Mouse (Mus musculus) hindbrain, embryonic 14.5 days (tissue): ENCODE results near the gene Rbms3. TPM values are rescaled to one million over a fixed set of nuclear protein-coding genes. Genes with fewer than 3 reads are reported as not detected.

Experiments
- ATAC-seq: fragments of 200-750 bp; cut with Nextera tagmentation; 2 replicates; pipeline ENCODE4 v1.8.0; 2017; ENCODE audit warnings: moderate number of reproducible peaks, mild to moderate bottlenecking, moderate TSS enrichment, moderate library complexity; ENCODE audit not compliant: low FRiP score
- DNase-seq: peaks from one replicate; pipeline ENCODE4 v3.0.0-alpha.2; 2015; ENCODE audit warnings: low spot score
- H3K27ac ChIP-seq: fragments of 300-500 bp; sonication (generic); 2 replicates; pipeline ENCODE4 v1.5.1; 2014; ENCODE audit warnings: mild to moderate bottlenecking, moderate library complexity
- H3K27me3 ChIP-seq: fragments of 300-500 bp; sonication (generic); 2 replicates; pipeline ENCODE4 v1.6.1; 2014; ENCODE audit warnings: mild to moderate bottlenecking, low read length, mixed read lengths; ENCODE audit not compliant: control insufficient read depth, insufficient read depth
- H3K36me3 ChIP-seq: fragments of 300-500 bp; sonication (generic); replicated peaks from 2 replicates; pipeline ENCODE4 v1.6.1; 2014; ENCODE audit not compliant: control insufficient read depth, insufficient read depth
- H3K4me1 ChIP-seq: fragments of 300-500 bp; sonication (generic); replicated peaks from 2 replicates; pipeline ENCODE4 v1.6.1; 2014; ENCODE audit warnings: antibody characterized with exemption, low read length, mixed read lengths; ENCODE audit not compliant: control insufficient read depth, insufficient read depth
- H3K4me2 ChIP-seq: fragments of 300-500 bp; sonication (generic); replicated peaks from 2 replicates; pipeline ENCODE4 v1.6.1; 2014; ENCODE audit warnings: mild to moderate bottlenecking, moderate library complexity
- H3K4me3 ChIP-seq: fragments of 300-500 bp; sonication (generic); replicated peaks from 2 replicates; pipeline ENCODE4 v1.5.1; 2014; ENCODE audit warnings: mild to moderate bottlenecking, low read length
- H3K9ac ChIP-seq: fragments of 300-500 bp; sonication (generic); 2 replicates; pipeline ENCODE4 v1.6.1; 2014
- H3K9me3 ChIP-seq: fragments of 300-500 bp; sonication (generic); 2 replicates; pipeline ENCODE4 v1.6.1; 2016; ENCODE audit warnings: low read length; ENCODE audit not compliant: control insufficient read depth
- WGBS: fragments of 180-500 bp; shearing (Covaris S2); extraction: QIAGEN DNeasy Blood & Tissue Kit; methylation state at CpG from one replicate; pipeline ENCODE4 v1.1.7; 2014; 5-methylcytosine and 5-hydroxymethylcytosine counted together
- polyA plus RNA-seq: library from polyadenylated mRNA; unstranded; fragments of >200 nt; fragmentation: Nextera tagmentation; extraction: Ambion mirVana; gene quantifications from 2 replicates; pipeline ENCODE4 v1.2.1, GENCODE M21; 2014

Rbms3 gene
- polyA plus RNA-seq, 1 experiment from 2014 or later, result 83.7 TPM

DNA sequence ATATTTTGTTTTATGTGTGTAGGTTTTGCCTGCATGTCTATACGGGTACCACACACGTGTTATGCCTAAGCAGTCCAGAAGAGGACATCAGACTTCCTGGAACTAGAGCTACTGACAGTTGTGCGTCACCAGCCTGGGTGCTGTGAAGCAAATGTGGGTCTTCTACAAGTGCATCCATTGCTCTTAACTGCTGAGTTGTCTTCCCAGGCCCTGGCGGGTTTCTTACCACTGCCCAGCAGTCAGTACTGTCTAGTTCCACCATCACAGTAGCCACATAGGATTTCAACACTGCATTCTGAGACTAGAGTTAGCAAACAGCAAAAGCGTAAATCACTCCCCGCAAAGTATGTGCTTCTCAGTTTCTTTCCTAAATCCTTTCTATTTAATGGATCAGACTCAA, 259.6 kb downstream of the Rbms3 start:
- H3K4me2 ChIP-seq, result no peak overlapping the region
- no peak overlapping the region for H3K9ac ChIP-seq
- no peaks in the 10 kb centered on the region for H3K27me3 ChIP-seq
- no peaks in the 10 kb centered on the region for H3K9me3 ChIP-seq
- DNase-seq, result no peak
- 96% methylated on average over 6 of the region's 6 CpGs for WGBS
- no peaks in the 10 kb centered on the region for H3K36me3 ChIP-seq
- H3K4me1 ChIP-seq, result peaks cover 5% of the 10 kb centered on the region; the same call in 1 of the 2 replicates
- ATAC-seq, result no peak
- H3K27ac ChIP-seq, result no peak overlapping the region
- no peak overlapping the region for H3K4me3 ChIP-seq

- Histone ChIP-seq H3K9me3 (no peaks in the 10 kb centered on the region), H3K27me3 (no peaks in the 10 kb centered on the region), H3K4me3 (no peak overlapping the region), H3K4me1 (peaks cover 10% of the 10 kb centered on the region; the same call in 1 of the 2 replicates), H3K9ac (no peak overlapping the region), H3K36me3 (no peaks in the 10 kb centered on the region), H3K27ac (no peak overlapping the region), H3K4me2 (no peak overlapping the region)
- ATAC-seq (no peak), DNase-seq (no peak)
- 88% methylated on average over 4 of the region's 4 CpGs for WGBS
Observed at GRCm38 (mm10) chr9:117368016-117368415, 261.7 kb downstream of the Rbms3 start.

- WGBS, result 27% methylated on average over 3 of the region's 3 CpGs
- Histone ChIP-seq H3K36me3 (no peaks in the 10 kb centered on the region), H3K4me3 (no peak overlapping the region), H3K9ac (no peak overlapping the region), H3K4me2 (no peak overlapping the region), H3K27me3 (no peaks in the 10 kb centered on the region), H3K4me1 (peaks cover 10% of the 10 kb centered on the region; the same call in 1 of the 2 replicates), H3K27ac (no peak overlapping the region), H3K9me3 (no peaks in the 10 kb centered on the region)
- ATAC-seq (no peak), DNase-seq (no peak)
Observed at GRCm38 (mm10) chr9:117364610-117365009, 265.1 kb downstream of the Rbms3 start.

- Histone ChIP-seq H3K9me3 (no peaks in the 10 kb centered on the region), H3K4me3 (no peak overlapping the region), H3K9ac (no peak overlapping the region), H3K27ac (0 out of 2 replicates have a peak overlapping the region, but pooled peaks have one; percentile 12), H3K4me1 (peaks cover 11% of the 10 kb centered on the region), H3K4me2 (no peak overlapping the region), H3K36me3 (no peaks in the 10 kb centered on the region), H3K27me3 (no peaks in the 10 kb centered on the region)
- WGBS, result 24% methylated on average over 5 of the region's 5 CpGs
- ATAC-seq, result no peak
- DNase-seq, result no peak
Observed at GRCm38 (mm10) chr9:117361431-117361830, 268.3 kb downstream of the Rbms3 start.

GRCm38 (mm10) chr9:117356764-117357442, 272.8 kb downstream of the Rbms3 start:
- Histone ChIP-seq H3K4me1 (peaks cover 4% of the 10 kb centered on the region; the same call in 1 of the 2 replicates), H3K9ac (no peak overlapping the region)

DNA sequence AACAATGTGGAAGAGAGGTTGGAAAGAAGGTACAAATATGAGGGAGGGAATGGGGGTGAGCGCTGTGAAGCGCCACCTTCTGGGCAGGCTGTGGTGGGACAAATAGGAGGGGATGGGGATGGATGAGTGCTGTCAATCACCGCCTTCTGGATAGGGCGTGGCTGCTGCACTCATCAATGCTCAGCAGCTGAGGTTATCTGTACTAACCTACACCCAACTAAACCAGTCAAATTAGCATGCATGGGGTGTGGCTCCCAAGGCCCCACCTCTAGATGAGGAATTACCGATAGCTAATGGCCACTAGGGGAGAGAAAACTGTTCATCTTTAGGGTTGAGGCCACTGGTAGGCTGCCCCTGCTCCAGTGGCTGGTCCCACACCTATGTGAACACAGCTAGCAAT, 274.2 kb downstream of the Rbms3 start:
- peaks cover 4% of the 10 kb centered on the region; the same call in 1 of the 2 replicates for H3K4me1 ChIP-seq
- H3K36me3 ChIP-seq, result no peaks in the 10 kb centered on the region
- WGBS, result 69% methylated on average over 5 of the region's 5 CpGs
- no peak overlapping the region for H3K4me2 ChIP-seq
- ATAC-seq (no peak), DNase-seq (no peak)
- H3K27me3 ChIP-seq, result no peaks in the 10 kb centered on the region
- no peak overlapping the region for H3K4me3 ChIP-seq
- H3K9ac ChIP-seq, result no peak overlapping the region
- H3K9me3 ChIP-seq, result no peaks in the 10 kb centered on the region
- H3K27ac ChIP-seq, result no peak overlapping the region

More at GRCm38 (mm10) chr9:117356764-117357442, 272.8 kb downstream of the Rbms3 start:
- H3K27me3 ChIP-seq, result no peaks in the 10 kb centered on the region
- ATAC-seq, result peak; percentile 93; the same call in 1 of the 2 replicates
- no peaks in the 10 kb centered on the region for H3K9me3 ChIP-seq
- H3K4me3 ChIP-seq, result no peak overlapping the region
- 9% methylated on average over 9 of the region's 9 CpGs for WGBS
- H3K4me2 ChIP-seq, result no peak overlapping the region
- peak overlapping the region; percentile 52; the same call in 1 of the 2 replicates for H3K27ac ChIP-seq
- DNase-seq, result peak; percentile 69
- H3K36me3 ChIP-seq, result no peaks in the 10 kb centered on the region

DNA sequence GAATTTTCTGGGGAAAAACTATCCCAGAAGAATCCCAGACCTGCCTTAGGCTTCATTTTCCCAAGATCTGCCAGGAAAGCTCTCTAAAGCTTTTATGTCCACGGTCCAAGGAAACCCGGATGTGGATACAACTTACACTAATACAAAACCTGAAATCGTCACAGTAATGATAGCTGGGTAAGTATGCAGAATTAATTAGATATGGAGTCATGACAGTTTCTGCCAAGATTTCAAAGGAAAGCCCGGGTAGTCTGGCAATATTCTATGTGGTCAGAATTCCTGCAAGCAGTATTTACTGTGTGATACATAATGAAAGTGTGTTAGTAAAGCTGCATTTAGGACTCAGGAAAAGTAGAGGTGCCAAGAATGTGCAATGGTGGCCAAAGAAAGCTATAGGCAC, 287.4 kb downstream of the Rbms3 start:
- H3K36me3 ChIP-seq, result no peaks in the 10 kb centered on the region
- no peak overlapping the region for H3K4me2 ChIP-seq
- no peak overlapping the region for H3K9ac ChIP-seq
- no peaks in the 10 kb centered on the region for H3K27me3 ChIP-seq
- no peak for ATAC-seq
- no peak for DNase-seq
- H3K27ac ChIP-seq, result no peak overlapping the region
- no peaks in the 10 kb centered on the region for H3K9me3 ChIP-seq
- WGBS, result 79% methylated on average over 4 of the region's 4 CpGs
- H3K4me3 ChIP-seq, result no peak overlapping the region
- H3K4me1 ChIP-seq, result no peaks in the 10 kb centered on the region

- Histone ChIP-seq H3K36me3 (no peaks in the 10 kb centered on the region), H3K4me3 (no peak overlapping the region), H3K9me3 (no peaks in the 10 kb centered on the region), H3K27me3 (no peaks in the 10 kb centered on the region), H3K4me2 (no peak overlapping the region), H3K27ac (no peak overlapping the region), H3K4me1 (no peaks in the 10 kb centered on the region), H3K9ac (no peak overlapping the region)
- no peak for ATAC-seq
- DNase-seq, result no peak
- 80% methylated on average over 5 of the region's 5 CpGs for WGBS
Observed at GRCm38 (mm10) chr9:117330681-117331080, 299.0 kb downstream of the Rbms3 start.

DNA sequence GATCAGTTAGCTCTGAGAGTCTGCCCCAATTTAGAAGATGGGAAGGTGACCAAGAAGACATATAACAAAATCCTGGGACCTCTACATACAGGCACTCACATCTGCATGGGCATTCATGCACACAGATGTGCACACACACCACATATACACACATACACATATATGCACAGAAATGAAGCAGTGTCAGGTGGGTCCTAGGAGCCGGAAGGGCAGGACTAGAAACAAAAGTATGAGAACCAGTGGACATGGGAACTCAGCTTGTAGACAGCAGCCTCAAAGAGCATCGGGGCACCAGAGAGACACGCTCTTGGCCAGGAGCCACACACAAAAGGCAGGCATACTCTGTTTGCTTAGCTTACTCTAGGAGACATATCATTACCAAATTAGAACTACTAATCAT, 310.4 kb downstream of the Rbms3 start:
- no peak overlapping the region for H3K4me2 ChIP-seq
- no peak for ATAC-seq
- H3K4me3 ChIP-seq, result no peak overlapping the region
- no peak for DNase-seq
- H3K9ac ChIP-seq, result no peak overlapping the region
- no peaks in the 10 kb centered on the region for H3K36me3 ChIP-seq
- 73% methylated on average over 3 of the region's 3 CpGs for WGBS
- no peaks in the 10 kb centered on the region for H3K9me3 ChIP-seq
- no peaks in the 10 kb centered on the region for H3K27me3 ChIP-seq
- H3K4me1 ChIP-seq, result no peaks in the 10 kb centered on the region; the same call in 1 of the 2 replicates
- H3K27ac ChIP-seq, result no peak overlapping the region
